Mouse (Mus musculus): ENCODE results near the gene 4921536K21Rik. TPM values are rescaled to one million over a fixed set of nuclear protein-coding genes. Genes with fewer than 3 reads are reported as not detected.

The 4921536K21Rik gene
- polyA plus RNA-seq, 1 experiment from 2014 or later: 0.80 TPM

- no peaks in the 10 kb centered on the region for H3K4me1 ChIP-seq (ENCODE audit: control insufficient read depth, insufficient read depth, low read length)
- ATAC-seq: peak; percentile 82
- no peaks in the 10 kb centered on the region for H3K27me3 ChIP-seq (ENCODE audit: control insufficient read depth, insufficient read depth, low read depth, low read length)
- H3K9ac ChIP-seq (ENCODE audit: low read depth, low read length): no peak overlapping the region
- no peaks in the 10 kb centered on the region for H3K36me3 ChIP-seq (ENCODE audit: control insufficient read depth, insufficient read depth, low read length)
- H3K4me2 ChIP-seq (ENCODE audit: low read length): no peak overlapping the region
- no peaks in the 10 kb centered on the region; the same call in 1 of the 2 replicates for H3K9me3 ChIP-seq (replicated peaks; ENCODE audit: control insufficient read depth, low read length, poor library complexity, severe bottlenecking)
- 73% methylated on average over 5 of the region's 5 CpGs for WGBS
- no peak overlapping the region for H3K4me3 ChIP-seq (ENCODE audit: low read depth, low read length)
- H3K27ac ChIP-seq (ENCODE audit: low read length): peak overlapping the region; percentile 38; the same call in 1 of the 2 replicates
Measured at GRCm38 (mm10) chr11:3853481-3854034, 41.3 kb downstream of the 4921536K21Rik start.

GRCm38 (mm10) chr11:3853031-3853430 is 41.9 kb downstream of the 4921536K21Rik start:
- 93% methylated on average over 10 of the region's 10 CpGs for WGBS
- no peak overlapping the region for H3K27ac ChIP-seq (ENCODE audit: low read length)

GRCm38 (mm10) chr11:3851872-3852271 is 43.0 kb downstream of the 4921536K21Rik start:
- Histone ChIP-seq H3K4me1 (ENCODE audit: control insufficient read depth, insufficient read depth, low read length) (no peaks in the 10 kb centered on the region), H3K4me3 (ENCODE audit: low read depth, low read length) (no peak overlapping the region), H3K27ac (ENCODE audit: low read length) (no peak overlapping the region), H3K9ac (ENCODE audit: low read depth, low read length) (no peak overlapping the region), H3K27me3 (ENCODE audit: control insufficient read depth, insufficient read depth, low read depth, low read length) (no peaks in the 10 kb centered on the region), H3K36me3 (ENCODE audit: control insufficient read depth, insufficient read depth, low read length) (no peaks in the 10 kb centered on the region), H3K4me2 (ENCODE audit: low read length) (no peak overlapping the region), H3K9me3 (replicated peaks; ENCODE audit: control insufficient read depth, low read length, poor library complexity, severe bottlenecking) (no peaks in the 10 kb centered on the region; the same call in 1 of the 2 replicates)
- WGBS: 82% methylated on average over 4 of the region's 4 CpGs
- ATAC-seq: no peak

More at GRCm38 (mm10) chr11:3853031-3853430, 41.9 kb downstream of the 4921536K21Rik start:
- Histone ChIP-seq H3K9me3 (replicated peaks; ENCODE audit: control insufficient read depth, low read length, poor library complexity, severe bottlenecking) (no peaks in the 10 kb centered on the region; the same call in 1 of the 2 replicates), H3K4me3 (ENCODE audit: low read depth, low read length) (no peak overlapping the region), H3K27me3 (ENCODE audit: control insufficient read depth, insufficient read depth, low read depth, low read length) (no peaks in the 10 kb centered on the region), H3K9ac (ENCODE audit: low read depth, low read length) (no peak overlapping the region), H3K4me1 (ENCODE audit: control insufficient read depth, insufficient read depth, low read length) (no peaks in the 10 kb centered on the region), H3K4me2 (ENCODE audit: low read length) (no peak overlapping the region), H3K36me3 (ENCODE audit: control insufficient read depth, insufficient read depth, low read length) (no peaks in the 10 kb centered on the region)
- ATAC-seq: no peak

GRCm38 (mm10) chr11:3850746-3851277 is 44.1 kb downstream of the 4921536K21Rik start:
- Histone ChIP-seq H3K9me3 (replicated peaks; ENCODE audit: control insufficient read depth, low read length, poor library complexity, severe bottlenecking) (no peaks in the 10 kb centered on the region; the same call in 1 of the 2 replicates), H3K4me2 (ENCODE audit: low read length) (no peak overlapping the region), H3K36me3 (ENCODE audit: control insufficient read depth, insufficient read depth, low read length) (no peaks in the 10 kb centered on the region), H3K27ac (ENCODE audit: low read length) (no peak overlapping the region), H3K27me3 (ENCODE audit: control insufficient read depth, insufficient read depth, low read depth, low read length) (no peaks in the 10 kb centered on the region), H3K4me3 (ENCODE audit: low read depth, low read length) (no peak overlapping the region), H3K9ac (ENCODE audit: low read depth, low read length) (no peak overlapping the region), H3K4me1 (ENCODE audit: control insufficient read depth, insufficient read depth, low read length) (no peaks in the 10 kb centered on the region)
- WGBS: 75% methylated on average over 5 of the region's 5 CpGs
- ATAC-seq: no peak

- H3K27me3 ChIP-seq (ENCODE audit: control insufficient read depth, insufficient read depth, low read depth, low read length): no peaks in the 10 kb centered on the region
- H3K9me3 ChIP-seq (replicated peaks; ENCODE audit: control insufficient read depth, low read length, poor library complexity, severe bottlenecking): no peaks in the 10 kb centered on the region; the same call in 1 of the 2 replicates
- H3K4me1 ChIP-seq (ENCODE audit: control insufficient read depth, insufficient read depth, low read length): no peaks in the 10 kb centered on the region
- H3K4me3 ChIP-seq (ENCODE audit: low read depth, low read length): no peak overlapping the region
- 79% methylated on average over 2 of the region's 2 CpGs for WGBS
- no peak for ATAC-seq
- H3K27ac ChIP-seq (ENCODE audit: low read length): no peak overlapping the region
- no peak overlapping the region for H3K4me2 ChIP-seq (ENCODE audit: low read length)
- no peaks in the 10 kb centered on the region for H3K36me3 ChIP-seq (ENCODE audit: control insufficient read depth, insufficient read depth, low read length)
- H3K9ac ChIP-seq (ENCODE audit: low read depth, low read length): no peak overlapping the region
Measured at GRCm38 (mm10) chr11:3850315-3850614, 44.6 kb downstream of the 4921536K21Rik start.

- H3K9me3 ChIP-seq (replicated peaks; ENCODE audit: control insufficient read depth, low read length, poor library complexity, severe bottlenecking): no peaks in the 10 kb centered on the region; the same call in 1 of the 2 replicates
- H3K36me3 ChIP-seq (ENCODE audit: control insufficient read depth, insufficient read depth, low read length): no peaks in the 10 kb centered on the region
- H3K4me3 ChIP-seq (ENCODE audit: low read depth, low read length): no peak overlapping the region
- H3K4me1 ChIP-seq (ENCODE audit: control insufficient read depth, insufficient read depth, low read length): no peaks in the 10 kb centered on the region
- H3K27ac ChIP-seq (ENCODE audit: low read length): no peak overlapping the region
- no peak overlapping the region for H3K4me2 ChIP-seq (ENCODE audit: low read length)
- no peak overlapping the region for H3K9ac ChIP-seq (ENCODE audit: low read depth, low read length)
- no peaks in the 10 kb centered on the region for H3K27me3 ChIP-seq (ENCODE audit: control insufficient read depth, insufficient read depth, low read depth, low read length)
- WGBS: 80% methylated on average over 15 of the region's 15 CpGs
- ATAC-seq: no peak
Measured at GRCm38 (mm10) chr11:3849469-3850314, 45.2 kb downstream of the 4921536K21Rik start.

- H3K4me1 ChIP-seq (ENCODE audit: control insufficient read depth, insufficient read depth, low read length): no peaks in the 10 kb centered on the region
- no peaks in the 10 kb centered on the region for H3K27me3 ChIP-seq (ENCODE audit: control insufficient read depth, insufficient read depth, low read depth, low read length)
- no peak overlapping the region for H3K9ac ChIP-seq (ENCODE audit: low read depth, low read length)
- ATAC-seq: no peak
- H3K4me3 ChIP-seq (ENCODE audit: low read depth, low read length): no peak overlapping the region
- WGBS: 51% methylated on average over 2 of the region's 2 CpGs
- H3K27ac ChIP-seq (ENCODE audit: low read length): no peak overlapping the region
- H3K36me3 ChIP-seq (ENCODE audit: control insufficient read depth, insufficient read depth, low read length): no peaks in the 10 kb centered on the region
- no peak overlapping the region for H3K4me2 ChIP-seq (ENCODE audit: low read length)
- H3K9me3 ChIP-seq (replicated peaks; ENCODE audit: control insufficient read depth, low read length, poor library complexity, severe bottlenecking): no peaks in the 10 kb centered on the region
Measured at GRCm38 (mm10) chr11:3846351-3846750, 48.5 kb downstream of the 4921536K21Rik start.

- H3K9me3 ChIP-seq (replicated peaks; ENCODE audit: control insufficient read depth, low read length, poor library complexity, severe bottlenecking): no peaks in the 10 kb centered on the region
- ATAC-seq: no peak
- H3K4me1 ChIP-seq (ENCODE audit: control insufficient read depth, insufficient read depth, low read length): no peaks in the 10 kb centered on the region
- no peaks in the 10 kb centered on the region for H3K27me3 ChIP-seq (ENCODE audit: control insufficient read depth, insufficient read depth, low read depth, low read length)
- WGBS: 79% methylated on average over 17 of the region's 17 CpGs
- no peaks in the 10 kb centered on the region for H3K36me3 ChIP-seq (ENCODE audit: control insufficient read depth, insufficient read depth, low read length)
- no peak overlapping the region for H3K4me3 ChIP-seq (ENCODE audit: low read depth, low read length)
- H3K9ac ChIP-seq (ENCODE audit: low read depth, low read length): no peak overlapping the region
- H3K4me2 ChIP-seq (ENCODE audit: low read length): no peak overlapping the region
- no peak overlapping the region for H3K27ac ChIP-seq (ENCODE audit: low read length)
Measured at GRCm38 (mm10) chr11:3843943-3844734, 50.8 kb downstream of the 4921536K21Rik start.
